Mouse (Mus musculus) thymus, postnatal 4 days (tissue): Measurements from ENCODE around the gene Ebf4.
A peak's percentile ranks its signal among the peaks of the same experiment; 100 is the strongest.
"Not testable (repeated sequence)": the region's sequence is repeated elsewhere in the genome, so short reads cannot be mapped to it uniquely, and the experiment has no call there.

Experiments
- DNase-seq: peaks from one replicate; pipeline ENCODE4 v3.0.0; 2021

Ebf4 gene

GRCm38 (mm10) chr2:130296134-130296745 is 1.3 kb downstream of the Ebf4 start:
- DNase-seq = no peak

GRCm38 (mm10) chr2:130297580-130297979 is 2.6 kb downstream of the Ebf4 start:
- no peak for DNase-seq

DNA sequence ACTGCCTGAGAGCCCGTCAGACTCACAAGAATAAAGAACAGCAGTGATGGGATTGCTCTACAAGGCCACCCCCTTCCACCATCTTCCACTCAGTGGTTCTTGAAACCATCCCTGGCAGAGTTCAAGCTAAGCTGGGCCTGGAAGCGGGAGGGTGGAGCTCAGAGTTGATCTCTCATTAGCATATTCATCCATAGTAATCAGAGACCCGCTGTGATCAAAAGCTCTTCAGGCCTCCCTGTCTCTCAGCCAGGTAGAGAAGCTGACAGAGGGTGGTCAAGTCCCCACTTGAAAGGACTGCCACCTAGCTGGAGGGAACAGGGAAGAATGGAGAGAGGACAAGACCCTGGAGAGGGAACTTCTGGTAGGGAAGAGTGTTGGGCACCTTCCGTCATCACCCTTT is 8.0 kb downstream of the Ebf4 start:
- DNase-seq = no peak

DNA sequence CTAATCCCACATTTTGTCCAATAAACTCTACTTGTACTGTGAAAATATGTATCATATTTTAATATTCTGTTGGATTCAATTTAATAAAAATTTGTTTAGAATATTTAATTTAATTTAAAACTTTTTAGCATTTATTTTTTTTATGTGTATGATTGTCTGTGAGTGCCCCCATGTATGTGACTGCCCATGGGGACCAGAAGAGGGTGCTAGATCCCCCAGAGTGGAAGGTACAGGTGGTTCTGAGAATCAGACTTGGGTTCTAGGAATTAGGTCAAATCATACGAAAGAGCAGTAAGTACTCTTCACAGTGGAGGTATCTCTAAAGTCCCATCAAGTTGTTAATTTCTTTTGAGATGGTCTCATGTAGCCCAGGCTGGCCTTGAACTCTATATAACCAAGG is 32.1 kb downstream of the Ebf4 start:
- no peak for DNase-seq

- no peak for DNase-seq
Measured at GRCm38 (mm10) chr2:130329502-130329901, 34.5 kb downstream of the Ebf4 start.

DNA sequence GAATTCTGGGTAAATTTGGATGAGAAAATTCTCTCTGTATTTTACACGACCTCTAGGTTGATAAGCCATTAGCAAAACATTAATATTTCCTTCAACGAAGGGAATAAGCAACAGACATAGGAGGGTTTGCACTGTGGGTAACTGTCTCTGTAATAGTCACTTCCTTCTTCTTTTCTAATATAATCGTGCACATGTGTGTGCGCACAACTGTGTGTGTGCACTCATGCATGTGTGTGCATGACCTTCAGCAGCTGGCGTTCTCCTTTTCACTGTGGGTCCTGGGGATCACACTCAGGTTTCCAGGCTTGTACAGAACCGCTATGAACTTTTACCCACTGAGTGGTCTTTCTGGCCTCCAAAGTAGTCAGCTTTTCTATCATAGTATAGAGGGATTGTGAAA is 40.1 kb downstream of the Ebf4 start:
- DNase-seq = no peak

DNA sequence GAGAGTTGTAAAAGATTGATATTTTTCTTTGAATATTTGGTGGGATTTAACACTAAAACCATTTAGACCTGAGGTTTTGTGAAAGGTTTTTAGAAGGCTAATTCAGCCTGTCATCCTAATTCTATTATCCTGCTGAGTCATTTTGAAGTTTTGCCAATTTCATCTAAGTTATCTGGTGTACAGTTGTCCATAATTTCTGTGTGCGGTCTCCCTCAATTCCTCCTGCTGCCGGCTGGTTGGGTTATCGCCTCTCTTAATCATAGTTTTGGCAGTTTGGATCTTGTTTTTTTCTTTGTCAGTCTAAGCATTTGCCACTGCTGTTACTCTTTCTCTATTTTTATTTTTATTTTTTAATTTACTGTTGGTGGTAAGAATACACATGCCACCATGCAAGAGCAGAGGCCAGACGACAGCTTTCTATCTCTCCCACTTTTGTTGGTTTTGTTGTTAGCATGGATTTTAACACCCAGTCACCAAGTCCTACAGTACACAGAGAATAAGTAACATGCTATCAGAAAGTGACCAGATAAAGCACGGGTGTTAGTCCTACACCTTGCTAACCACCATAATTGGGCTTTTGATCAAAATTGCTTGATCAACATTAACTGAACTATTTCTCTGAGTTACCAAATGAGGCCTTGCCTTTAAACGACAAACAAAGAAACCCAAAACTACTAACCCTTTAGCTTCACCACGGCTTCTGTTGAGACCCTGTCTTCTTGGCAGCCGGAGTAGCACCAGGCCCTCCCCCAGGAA is 45.7 kb downstream of the Ebf4 start:
- DNase-seq = no peak

DNA sequence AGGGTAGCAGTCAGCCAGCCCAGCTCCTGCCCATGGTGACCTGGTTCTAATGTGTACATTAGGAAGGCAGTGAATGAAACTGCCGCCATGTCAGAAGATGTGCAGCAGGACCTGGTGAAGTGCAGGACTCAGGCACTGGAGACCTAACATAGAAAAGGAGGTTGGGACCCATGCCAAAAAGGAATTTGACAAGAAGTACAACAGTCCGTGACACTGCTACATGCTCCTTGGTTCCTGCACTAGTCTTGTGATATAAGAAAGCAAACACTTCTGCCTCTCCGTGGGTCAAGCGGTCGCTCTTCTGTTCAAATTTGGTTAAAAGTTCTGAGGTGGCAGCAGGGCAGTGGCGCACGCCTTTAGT is 46.2 kb downstream of the Ebf4 start:
- DNase-seq = no peak

DNA sequence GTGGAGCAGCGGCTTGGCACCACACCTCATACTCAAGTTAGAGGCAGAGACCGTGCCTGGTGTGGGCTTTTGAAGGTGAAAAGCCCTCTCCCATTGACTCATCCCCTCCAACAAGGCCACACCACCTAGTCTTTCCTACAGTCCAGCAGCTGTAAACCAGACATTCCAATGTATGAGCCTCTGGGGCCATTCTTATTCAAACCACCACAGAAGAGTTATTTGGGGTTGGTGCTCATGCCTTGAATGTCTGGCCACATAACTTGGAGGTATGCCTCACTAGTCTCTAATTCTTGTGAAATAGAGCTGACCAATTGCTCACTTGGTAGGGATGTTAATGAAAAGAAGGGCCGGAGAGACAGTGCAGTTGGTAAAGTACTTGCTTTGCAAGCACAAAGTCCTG is 55.4 kb downstream of the Ebf4 start:
- no peak for DNase-seq

GRCm38 (mm10) chr2:130351758-130352339 is 56.9 kb downstream of the Ebf4 start:
- DNase-seq = no peak

DNA sequence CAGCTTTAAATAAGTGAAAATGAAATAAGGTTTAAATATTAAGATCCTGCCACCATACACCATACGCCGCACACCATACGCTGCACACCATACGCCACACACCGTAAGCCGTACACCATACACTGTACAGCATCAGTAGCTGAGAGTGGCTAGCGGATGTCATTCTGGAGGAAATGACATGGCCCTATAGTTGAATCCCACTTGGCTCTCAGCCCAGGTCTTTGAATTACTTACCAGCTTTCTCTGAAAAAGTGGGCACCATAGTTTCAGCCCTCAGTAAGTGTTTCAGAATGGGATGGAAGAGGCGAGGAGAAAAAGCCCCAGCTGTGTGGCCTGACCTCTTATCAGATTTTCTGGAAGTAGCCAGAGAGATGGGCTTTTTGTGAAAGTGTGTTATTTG is 58.4 kb downstream of the Ebf4 start:
- no peak for DNase-seq

GRCm38 (mm10) chr2:130353889-130354288 is 58.9 kb downstream of the Ebf4 start:
- no peak for DNase-seq

DNA sequence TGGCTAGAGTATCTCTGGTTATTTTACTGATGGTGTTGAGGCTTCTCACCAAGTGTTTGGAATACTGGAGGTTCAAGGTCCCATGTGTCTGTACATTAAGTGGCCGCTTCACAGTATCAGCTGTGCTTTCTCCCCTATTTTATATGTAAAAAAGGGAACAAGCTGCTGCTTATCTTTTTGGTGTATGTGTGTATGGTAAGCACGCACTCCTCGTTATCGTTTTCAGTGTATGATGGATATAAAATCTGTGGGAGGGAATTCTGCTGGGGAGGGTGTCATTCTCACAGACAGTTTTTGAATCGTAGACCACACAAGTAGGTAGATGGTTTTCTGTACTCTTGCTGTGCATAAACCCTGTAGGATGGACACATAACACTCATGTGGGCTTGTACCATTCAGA is 62.6 kb downstream of the Ebf4 start:
- no peak for DNase-seq

GRCm38 (mm10) chr2:130358852-130359251 is 63.9 kb downstream of the Ebf4 start:
- DNase-seq = no peak

GRCm38 (mm10) chr2:130362511-130363026 is 67.6 kb downstream of the Ebf4 start:
- peak; percentile 72 for DNase-seq

- DNase-seq = peak; percentile 68
Measured at GRCm38 (mm10) chr2:130365211-130366094, 70.5 kb downstream of the Ebf4 start.

GRCm38 (mm10) chr2:130367386-130367785 is 72.4 kb downstream of the Ebf4 start:
- DNase-seq = no peak

GRCm38 (mm10) chr2:130373026-130373425 is 78.1 kb downstream of the Ebf4 start:
- not testable (repeated sequence) for DNase-seq

DNA sequence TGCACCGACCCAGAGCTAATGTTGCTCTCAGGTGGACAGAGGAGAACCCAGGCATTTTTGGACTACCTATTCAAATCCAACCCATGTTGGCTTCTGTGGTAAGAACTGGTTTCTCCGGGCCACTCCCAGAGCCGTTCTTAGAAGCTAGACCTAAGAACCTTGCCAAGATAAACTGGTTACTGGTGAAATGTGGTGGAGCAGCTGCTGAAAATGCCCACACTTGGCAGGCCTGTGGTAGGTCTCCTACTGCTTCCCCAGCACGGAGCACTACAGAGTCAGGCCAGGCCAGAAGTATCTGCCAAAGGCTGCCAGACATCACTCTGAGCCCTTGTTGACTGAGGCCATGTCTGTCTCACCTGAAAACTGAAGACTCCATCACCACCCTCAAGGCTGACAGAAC is 80.0 kb downstream of the Ebf4 start:
- no peak for DNase-seq

DNA sequence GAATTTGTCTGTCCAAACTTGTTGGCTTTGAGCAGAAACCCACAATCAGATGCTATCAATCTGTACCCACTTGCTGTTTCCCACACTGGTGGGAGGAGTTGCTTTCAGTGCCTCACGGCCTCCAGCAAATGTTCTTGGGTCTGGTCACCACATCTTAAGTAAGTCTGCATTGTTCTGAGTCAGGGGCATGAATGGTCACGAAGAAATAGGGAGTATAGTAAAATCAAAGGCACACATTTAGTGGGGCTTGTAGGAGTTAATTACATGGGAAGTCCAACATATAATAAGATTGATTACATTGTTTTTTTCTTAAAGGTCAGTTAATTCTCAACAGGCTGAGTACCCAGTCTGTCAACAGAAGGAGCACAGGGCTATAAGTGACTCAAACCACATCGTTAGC is 88.2 kb downstream of the Ebf4 start:
- DNase-seq = no peak

DNA sequence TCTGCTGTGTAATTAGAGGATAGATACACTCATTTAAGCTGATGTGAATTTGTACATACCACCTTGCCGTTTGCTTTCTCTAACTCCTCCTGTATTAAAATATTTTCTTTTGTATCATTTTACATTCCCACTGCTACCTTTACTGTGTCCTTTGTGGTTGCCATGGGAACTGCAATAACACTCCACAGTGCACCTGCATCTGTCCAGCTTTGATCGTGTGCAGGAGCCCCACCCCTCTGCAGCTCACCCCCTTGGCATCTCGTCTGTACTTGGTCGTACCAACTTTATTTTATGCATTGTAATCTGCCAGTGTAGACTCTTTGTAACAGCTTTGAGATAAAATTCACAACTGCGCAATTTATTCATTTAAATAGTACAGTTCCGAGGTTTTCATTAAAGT is 88.9 kb downstream of the Ebf4 start:
- DNase-seq = peak; percentile 38

DNA sequence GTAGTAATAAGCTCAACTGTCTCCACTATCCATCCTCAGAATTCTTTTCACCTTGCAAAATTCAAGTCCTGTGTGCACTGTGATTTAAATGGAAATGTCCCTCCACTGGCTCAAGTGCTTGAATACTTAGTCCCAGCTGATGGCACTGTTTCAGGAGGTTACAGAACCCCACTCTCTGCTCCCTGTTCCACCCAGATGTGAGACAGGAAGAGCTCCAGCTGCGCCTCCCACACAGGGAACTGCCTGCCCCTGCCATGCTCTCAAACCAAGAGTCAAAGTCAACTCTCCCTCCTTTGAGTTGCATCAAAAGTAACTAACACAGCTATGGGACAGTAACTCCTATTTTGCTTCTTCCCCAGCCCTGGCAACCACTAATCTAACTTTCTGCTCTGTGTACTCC is 91.2 kb downstream of the Ebf4 start:
- DNase-seq = no peak

GRCm38 (mm10) chr2:130388796-130389195 is 93.8 kb downstream of the Ebf4 start:
- DNase-seq = no peak
